Mouse (Mus musculus): ENCODE data around the gene Anxa6. TPM values are rescaled to one million over a fixed set of nuclear protein-coding genes. Genes with fewer than 3 reads are reported as not detected.

Gene Anxa6
- polyA plus RNA-seq, 1 experiment, result 288 TPM

DNA sequence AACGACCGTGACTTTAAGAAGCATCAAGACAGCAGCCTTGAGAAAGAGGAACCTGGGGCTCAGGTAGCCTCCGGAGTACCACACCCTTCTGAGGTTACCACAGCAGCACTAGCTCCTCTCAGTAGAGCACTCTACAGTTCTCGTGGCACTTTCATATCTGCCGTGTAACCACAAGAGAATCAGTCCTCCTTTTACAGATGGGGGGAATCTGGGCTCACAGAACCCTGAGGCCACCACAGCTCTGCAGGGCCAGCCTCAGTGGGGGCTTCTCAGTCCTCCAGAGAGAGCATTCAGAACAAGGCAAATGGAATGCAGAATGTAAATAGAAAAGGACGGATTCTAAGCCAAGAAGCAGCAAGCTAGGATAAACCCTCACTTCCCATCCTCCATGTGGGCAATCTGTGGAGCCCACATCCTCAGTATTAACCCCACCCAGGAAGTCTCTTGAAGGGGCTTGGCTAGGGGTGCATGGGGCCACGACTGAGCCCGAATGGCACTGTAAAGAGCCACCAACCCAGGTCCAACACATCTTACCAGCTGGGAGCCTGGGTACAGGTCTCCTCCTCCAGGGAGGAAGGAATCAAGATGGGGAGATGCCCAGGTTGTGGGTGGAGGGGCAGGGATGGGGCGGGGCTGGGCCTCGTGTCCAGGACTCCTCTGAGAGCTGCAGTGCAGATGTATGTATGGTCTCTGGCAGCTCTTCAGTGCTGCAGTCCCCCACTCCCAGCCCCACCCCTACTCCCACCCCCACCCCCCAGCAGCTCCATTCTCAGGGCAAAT lies 1.8 kb downstream of the Anxa6 start:
- no peak for DNase-seq (ENCODE audit: low read depth)

- no peak for DNase-seq (ENCODE audit: low read depth)
Measured at GRCm38 (mm10) chr11:55028509-55028908, 4.7 kb downstream of the Anxa6 start.

DNA sequence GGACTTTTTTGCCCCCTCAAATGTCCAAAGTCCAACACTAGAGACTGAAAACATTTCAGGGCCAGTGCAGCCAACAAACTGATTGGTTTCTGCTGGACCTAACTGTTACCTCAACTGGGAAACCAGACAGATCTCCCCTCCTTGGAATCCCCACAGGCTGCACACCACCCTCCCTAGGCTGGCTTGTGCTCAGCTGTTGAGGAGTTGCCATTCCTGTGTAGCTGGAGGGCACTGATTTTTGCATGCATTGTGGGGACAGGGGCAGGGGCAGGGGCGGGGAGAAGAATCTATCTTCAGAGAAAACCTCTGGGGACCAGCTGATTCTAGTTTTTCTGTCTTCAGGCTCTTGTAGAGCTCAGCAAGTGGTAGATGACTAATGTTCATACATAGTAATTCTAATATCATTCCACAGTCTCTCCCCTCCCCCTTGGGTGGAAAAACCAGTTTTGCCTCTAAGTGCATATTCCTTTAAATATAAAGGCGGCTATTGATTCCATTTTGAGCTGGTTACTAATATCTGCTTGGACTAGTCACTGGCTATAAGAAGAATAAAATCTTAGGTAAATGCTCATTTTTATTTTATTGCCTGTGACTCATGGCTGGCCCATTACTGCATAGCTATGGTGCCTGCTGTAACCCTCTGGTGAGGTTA lies 5.9 kb downstream of the Anxa6 start:
- no peak for DNase-seq (ENCODE audit: low read depth)

DNA sequence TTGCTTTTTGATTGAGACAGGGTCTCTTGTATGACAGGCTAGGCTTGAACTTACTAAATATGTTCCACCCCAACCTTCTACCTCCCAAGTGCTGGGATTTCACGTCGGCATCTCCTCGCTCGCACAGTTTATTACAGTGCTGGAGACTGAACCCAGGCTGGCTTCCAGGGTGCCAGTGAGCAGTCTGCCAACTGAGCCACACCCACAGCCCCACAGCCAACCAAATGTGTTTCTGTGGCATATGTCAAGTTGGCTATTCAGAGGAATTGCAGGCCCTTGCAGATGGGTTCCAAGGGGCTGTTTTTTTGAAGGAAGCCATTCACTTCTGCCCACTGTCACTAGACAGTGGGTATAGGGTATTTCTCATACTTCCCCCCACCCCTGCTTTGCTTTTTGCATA lies 7.3 kb downstream of the Anxa6 start:
- no peak for DNase-seq (ENCODE audit: low read depth)

DNA sequence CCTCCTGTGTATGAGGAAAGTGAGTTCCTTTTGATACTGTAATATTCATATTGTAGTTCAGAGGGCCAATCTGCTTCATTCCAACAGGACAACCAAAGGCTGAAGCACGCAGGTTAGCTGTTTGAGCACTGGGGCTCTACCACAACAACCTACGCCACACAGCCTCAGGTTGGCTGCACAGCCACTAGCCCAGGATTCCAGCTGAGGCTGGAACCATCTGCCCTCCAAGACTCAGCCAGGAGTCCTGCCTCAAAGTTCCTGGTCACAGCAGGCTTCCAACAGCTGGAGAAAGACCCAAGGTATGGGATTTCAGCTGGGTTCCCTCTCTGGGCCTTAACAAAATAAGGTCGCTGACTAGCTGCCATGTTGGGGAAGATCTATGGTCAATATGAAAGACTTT lies 9.7 kb downstream of the Anxa6 start:
- DNase-seq (ENCODE audit: low read depth), result no peak

- DNase-seq (ENCODE audit: low read depth), result no peak
Measured at GRCm38 (mm10) chr11:55023049-55023564, 10.1 kb downstream of the Anxa6 start.

DNA sequence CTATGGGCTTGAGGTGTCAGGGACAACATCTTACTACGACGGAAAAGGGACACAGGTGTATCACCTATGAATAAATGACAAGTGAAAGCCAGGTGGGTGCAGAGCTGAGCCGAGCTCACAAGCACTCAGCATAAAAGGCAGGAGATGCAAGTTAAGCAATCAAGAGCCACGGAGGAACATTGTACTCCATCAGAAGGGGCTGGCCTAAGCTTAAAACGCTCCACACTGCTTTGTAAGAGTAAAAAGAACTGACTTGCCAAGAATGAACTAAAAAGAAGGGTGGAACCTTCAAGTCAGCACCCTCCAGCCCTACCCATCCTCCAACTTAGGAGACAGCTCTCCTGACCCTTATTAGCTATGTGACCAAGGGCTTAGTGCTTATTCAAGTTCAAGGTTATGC lies 10.7 kb downstream of the Anxa6 start:
- DNase-seq (ENCODE audit: low read depth), result no peak

GRCm38 (mm10) chr11:55021859-55022258 lies 11.4 kb downstream of the Anxa6 start:
- DNase-seq (ENCODE audit: low read depth), result no peak

DNA sequence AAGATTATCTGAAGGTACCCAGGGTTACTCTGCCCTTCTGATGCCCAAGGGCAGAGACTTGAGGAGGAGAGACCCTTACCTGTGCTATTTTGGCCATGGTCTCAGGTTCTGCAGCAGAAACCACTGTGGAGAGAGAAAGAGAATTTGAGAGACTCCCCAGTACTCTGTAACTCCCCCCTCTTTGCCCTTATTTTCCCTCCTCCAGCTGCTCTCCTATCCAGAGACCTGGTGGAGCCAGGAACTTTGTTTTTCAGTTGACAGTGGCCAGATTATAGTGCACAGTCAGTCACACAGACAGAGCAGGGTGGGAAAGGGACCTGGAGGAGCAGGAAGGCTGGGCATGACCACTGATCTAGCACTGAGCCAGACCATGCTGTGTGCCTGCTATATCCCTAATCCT lies 11.8 kb downstream of the Anxa6 start:
- no peak for DNase-seq (ENCODE audit: low read depth)

- DNase-seq (ENCODE audit: low read depth), result no peak
Measured at GRCm38 (mm10) chr11:55019711-55020110, 13.5 kb downstream of the Anxa6 start.

- DNase-seq (ENCODE audit: low read depth), result no peak
Measured at GRCm38 (mm10) chr11:55018034-55018433, 15.2 kb downstream of the Anxa6 start.

DNA sequence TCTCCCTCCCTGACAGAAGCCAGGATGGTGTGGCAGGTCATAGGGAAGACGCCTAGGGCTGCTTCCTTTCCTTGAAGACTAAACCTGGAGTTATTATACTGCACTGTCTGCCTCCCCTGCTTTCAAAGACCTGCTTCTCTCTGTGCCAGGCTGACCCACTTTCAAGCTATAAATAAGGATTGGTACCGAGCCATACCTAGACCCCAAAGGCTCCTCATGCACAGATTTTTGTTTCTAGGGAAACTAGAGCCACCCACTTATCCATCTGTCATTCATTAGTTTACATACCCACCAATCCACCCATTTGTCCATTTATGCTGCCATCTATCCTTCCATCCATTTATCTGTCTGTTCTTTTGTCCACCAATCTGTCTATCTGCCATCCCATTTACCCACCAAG lies 16.0 kb downstream of the Anxa6 start:
- DNase-seq (ENCODE audit: low read depth), result no peak

DNA sequence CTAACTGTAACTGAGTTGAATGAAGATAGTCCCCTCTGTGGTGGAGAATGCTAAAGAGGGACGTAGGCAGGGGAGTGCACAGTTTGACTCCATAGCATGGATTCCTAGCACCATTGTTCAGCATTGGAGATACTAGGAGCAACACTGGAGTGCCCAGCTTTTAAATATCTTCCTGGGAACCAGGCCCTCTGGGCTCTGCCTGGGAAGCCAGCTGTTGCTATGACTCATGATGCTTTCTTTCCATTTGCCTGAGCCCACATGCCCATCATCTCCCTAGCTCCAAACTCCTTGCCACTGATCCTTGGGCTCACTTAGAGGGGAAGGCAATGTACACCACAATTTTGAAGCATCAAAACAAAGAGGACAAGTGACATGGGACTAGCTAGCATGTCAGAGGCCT lies 16.5 kb downstream of the Anxa6 start:
- no peak for DNase-seq (ENCODE audit: low read depth)

GRCm38 (mm10) chr11:55015831-55016241 lies 17.4 kb downstream of the Anxa6 start:
- DNase-seq (ENCODE audit: low read depth), result no peak

GRCm38 (mm10) chr11:55015264-55015663 lies 18.0 kb downstream of the Anxa6 start:
- no peak for DNase-seq (ENCODE audit: low read depth)

DNA sequence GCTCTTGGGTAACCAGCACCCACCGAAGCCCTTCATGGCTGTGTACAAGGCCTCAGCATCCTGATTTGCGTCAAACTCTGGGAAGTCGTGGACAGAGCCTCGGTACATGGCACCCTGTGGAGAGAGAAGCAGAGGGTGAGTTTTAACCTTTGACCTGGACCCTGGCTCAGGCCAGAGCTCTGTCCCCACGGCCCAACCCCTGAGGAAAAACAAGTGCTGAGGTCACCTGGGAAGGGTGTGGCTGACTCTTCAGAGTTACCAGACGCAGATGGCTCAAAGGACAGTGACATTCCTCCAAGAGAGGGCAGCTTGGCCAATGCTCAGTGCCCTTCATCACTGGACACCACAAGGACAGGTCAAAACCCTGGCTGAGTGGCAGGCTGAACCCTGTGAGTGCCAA lies 19.4 kb downstream of the Anxa6 start:
- no peak for DNase-seq (ENCODE audit: low read depth)

DNA sequence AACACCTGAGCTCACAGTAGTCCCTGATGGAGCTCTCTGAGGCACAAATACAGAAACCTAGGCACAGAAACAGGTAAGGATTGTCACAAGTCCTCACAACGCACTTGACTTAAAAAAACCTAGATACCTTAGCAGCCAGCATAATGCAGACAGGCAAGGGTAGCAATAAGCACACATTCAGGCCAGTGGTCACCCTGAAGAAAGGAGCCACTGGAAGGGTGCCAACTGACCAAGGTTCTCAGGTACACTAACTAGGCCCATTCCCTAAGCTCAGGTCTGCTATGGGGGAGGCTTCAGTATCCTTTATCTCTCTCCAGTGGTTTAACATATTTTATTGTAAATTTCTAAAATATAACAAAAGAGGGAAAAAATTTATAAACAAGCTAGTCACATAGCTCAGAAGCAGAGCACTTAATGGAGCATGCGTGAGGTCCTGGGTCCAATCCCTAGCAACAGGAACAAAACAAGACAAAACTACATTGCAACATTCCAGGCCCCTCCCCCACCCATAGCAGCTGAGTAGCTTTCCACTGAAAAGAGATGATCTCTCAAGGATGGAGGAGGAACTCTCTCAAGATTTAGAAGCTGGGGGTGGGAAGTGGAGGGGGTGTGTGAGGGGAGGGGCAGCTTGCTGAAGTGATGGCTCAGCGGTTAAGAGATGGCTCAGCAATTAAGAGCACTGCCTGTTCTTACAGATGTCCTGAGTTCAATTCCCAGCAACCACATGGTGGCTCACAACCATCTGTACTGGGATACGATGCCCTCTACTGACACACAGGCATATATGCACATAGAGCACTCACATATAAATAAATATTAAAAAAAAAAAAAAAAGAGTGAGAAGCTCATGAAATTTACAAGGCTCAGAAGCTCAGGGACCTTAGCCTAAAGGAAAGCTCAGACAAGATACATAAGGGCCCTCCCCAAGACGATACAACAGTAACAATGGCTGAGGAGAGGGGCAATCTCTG lies 20.4 kb downstream of the Anxa6 start:
- no peak for DNase-seq (ENCODE audit: low read depth)

GRCm38 (mm10) chr11:55011440-55011839 lies 21.8 kb downstream of the Anxa6 start:
- DNase-seq (ENCODE audit: low read depth), result no peak

GRCm38 (mm10) chr11:55008230-55008629 lies 25.0 kb downstream of the Anxa6 start:
- DNase-seq (ENCODE audit: low read depth), result no peak

DNA sequence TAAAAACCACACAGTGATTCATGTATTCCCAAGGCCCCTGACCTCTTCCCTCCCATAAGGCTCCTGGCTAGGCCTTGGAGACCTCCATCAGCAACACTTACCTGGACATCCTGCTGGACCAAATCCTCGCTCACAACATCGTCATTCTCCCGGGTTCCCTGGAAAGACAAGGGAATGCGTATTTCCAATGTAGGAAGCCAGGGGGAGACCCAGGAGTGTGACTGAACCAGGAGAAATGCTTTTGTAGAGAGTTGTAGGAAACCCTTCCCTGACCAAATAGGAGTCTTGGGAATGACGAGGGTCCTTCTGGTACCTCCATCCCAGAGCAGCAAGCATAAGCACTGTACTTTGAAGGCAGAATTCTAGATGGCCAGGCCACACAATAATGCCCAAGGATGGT lies 27.6 kb downstream of the Anxa6 start:
- DNase-seq (ENCODE audit: low read depth), result no peak

GRCm38 (mm10) chr11:55004970-55005502 lies 28.2 kb downstream of the Anxa6 start:
- DNase-seq (ENCODE audit: low read depth), result no peak

- DNase-seq (ENCODE audit: low read depth), result no peak
Measured at GRCm38 (mm10) chr11:54998708-54999107, 34.5 kb downstream of the Anxa6 start.
